Mouse (Mus musculus) ES-E14 (cell line): ENCODE measurements at regions not wholly inside any gene's neighbourhood (a gene's known extent, or its start where the extent isn't known, plus 50 kb on each side); places are given as distances from the start of the nearest gene placed in this dataset.

Experiments used
- CHD2 ChIP-seq: IDR thresholded peaks from 2 replicates; pipeline ENCODE4 v1.6.1; 2014; ENCODE audit warnings: mild to moderate bottlenecking, low read depth, low read length, inconsistent platforms
- HCFC1 ChIP-seq: IDR thresholded peaks from 2 replicates; pipeline ENCODE4 v1.6.1; 2012; ENCODE audit warnings: low read length, inconsistent platforms, borderline replicate concordance; ENCODE audit not compliant: insufficient read depth
- MAFK ChIP-seq: IDR thresholded peaks from 2 replicates; pipeline ENCODE4 v1.6.1; 2014; ENCODE audit warnings: mild to moderate bottlenecking, low read depth, low read length, inconsistent platforms; ENCODE audit not compliant: insufficient read depth

DNA sequence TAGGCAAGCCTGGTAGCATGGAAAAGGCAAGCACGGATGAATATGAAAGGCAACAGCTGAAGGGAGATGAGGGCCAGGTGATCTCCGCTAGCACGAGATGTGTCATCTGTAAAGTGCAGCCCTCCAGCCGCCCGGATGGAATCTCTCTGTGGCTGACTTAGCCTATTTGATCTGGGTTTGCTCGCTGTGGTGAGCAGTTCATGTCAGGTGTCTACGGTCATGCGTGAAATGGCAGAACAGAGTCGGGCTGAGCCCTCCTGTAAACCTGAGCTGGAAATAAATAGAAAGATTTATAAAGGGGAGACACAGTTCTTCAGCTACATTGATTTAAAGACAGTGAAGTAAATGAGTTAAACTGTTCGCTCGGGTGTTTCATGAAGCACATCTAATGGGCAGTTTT, 311.9 kb downstream of the Rps6kc1 start:
- no peak for TF ChIP-seq MAFK
- TF ChIP-seq HCFC1, result no peak
- TF ChIP-seq CHD2, result no peak
